Mouse (Mus musculus) left cerebral cortex, adult 11 months (tissue): ENCODE measurements at regions not wholly inside any gene's neighbourhood (a gene's known extent, or its start where the extent isn't known, plus 50 kb on each side); places are given as distances from the start of the nearest gene placed in this dataset.
"Not testable (repeated sequence)": the region's sequence is repeated elsewhere in the genome, so short reads cannot be mapped to it uniquely, and the experiment has no call there.

Experiments
- DNase-seq: peaks from one replicate; pipeline ENCODE4 v3.0.0; 2022; ENCODE audit warnings: low spot score

GRCm38 (mm10) chr14:86315974-86316373 is 825.1 kb downstream of the Diaph3 start:
- DNase-seq = no peak

- no peak for DNase-seq
Measured at GRCm38 (mm10) chr14:86308949-86309543, 832.0 kb downstream of the Diaph3 start.

GRCm38 (mm10) chr14:86307806-86308205 is 833.2 kb downstream of the Diaph3 start:
- no peak for DNase-seq

GRCm38 (mm10) chr14:86301666-86302065 is 839.4 kb downstream of the Diaph3 start:
- DNase-seq = no peak

- DNase-seq = no peak
Measured at GRCm38 (mm10) chr14:86300811-86301210, 840.2 kb downstream of the Diaph3 start.

DNA sequence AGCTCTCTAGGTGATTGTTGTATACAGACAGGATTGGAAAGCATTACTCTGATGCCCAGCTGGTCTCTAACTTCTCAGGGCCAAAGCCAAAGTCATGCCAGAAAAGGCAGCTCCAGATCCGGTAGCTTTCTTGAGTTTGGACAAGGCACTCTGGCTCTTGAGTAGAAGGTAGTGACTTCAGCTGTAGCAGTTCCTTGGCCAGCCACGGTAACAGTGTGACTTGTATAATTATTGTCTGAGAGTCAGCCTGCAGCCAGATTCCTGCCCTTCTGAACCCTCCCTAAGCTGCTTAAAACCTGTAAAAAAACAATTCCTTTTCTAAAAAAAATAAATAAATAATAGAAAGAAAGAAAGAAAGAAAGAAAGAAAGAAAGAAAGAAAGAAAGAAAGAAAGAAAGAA is 843.0 kb downstream of the Diaph3 start:
- DNase-seq = no peak

- DNase-seq = not testable (repeated sequence)
Measured at GRCm38 (mm10) chr14:86294606-86295005, 846.4 kb downstream of the Diaph3 start.

DNA sequence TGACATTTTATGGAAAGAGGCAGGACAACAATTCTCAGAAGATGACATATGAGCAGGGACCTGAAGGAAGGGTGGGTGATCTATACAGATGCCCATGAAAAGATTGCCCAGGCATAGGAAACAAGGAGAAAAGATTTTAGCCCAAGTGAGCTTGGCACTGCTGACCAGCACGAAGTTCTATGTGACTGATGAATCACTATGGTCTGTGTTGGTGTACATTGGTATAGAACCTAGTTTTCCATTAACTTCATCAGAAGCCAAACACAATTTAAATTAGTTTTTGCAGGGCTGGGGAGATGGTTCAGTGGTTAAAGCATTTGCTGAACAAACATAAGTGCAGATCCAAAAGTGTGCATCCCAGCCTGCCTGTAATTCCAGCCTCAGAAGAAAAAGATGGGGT is 847.2 kb downstream of the Diaph3 start:
- DNase-seq = no peak

DNA sequence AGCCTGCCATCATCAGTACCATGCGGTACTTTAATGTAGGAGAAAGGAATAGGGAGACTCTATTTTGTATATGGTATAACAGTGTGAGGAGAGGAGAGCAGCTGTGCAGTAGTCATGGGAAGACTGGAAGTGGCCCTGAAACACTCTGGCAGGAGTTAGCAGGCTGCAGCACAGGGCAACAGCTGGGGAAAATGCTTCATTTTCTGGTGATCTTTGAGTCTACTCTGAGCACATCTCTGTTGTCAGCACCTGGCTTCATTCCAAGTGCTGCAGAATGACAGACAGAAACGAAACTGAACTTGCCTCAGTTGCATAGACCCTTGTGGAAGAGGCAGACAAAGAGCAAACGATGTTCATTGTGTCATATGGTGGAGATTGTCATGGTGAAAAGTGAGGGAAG is 847.7 kb downstream of the Diaph3 start:
- DNase-seq = no peak

DNA sequence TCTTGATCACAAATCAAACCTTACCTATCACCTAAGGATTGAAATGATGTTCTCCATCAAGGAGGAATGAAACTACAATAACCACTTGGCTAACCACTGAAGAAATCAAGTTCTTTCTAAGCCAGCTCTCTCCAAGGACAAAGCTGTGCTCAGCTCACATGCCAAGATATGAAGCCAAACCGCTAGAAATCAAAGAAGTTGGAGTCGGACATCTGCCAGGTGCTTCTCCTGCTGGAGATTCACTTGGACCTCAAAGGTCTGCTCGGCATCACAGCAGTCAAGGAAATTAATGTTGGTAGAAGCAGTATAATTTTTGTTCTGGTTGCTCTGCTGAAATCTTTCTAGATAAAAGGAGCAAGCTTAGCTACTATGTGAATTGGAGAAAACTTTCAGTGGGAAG is 850.5 kb downstream of the Diaph3 start:
- DNase-seq = no peak

- DNase-seq = no peak
Measured at GRCm38 (mm10) chr14:86261640-86262230, 879.3 kb downstream of the Diaph3 start.

GRCm38 (mm10) chr14:86254196-86254595 is 886.8 kb downstream of the Diaph3 start:
- no peak for DNase-seq

GRCm38 (mm10) chr14:86251617-86252016 is 889.4 kb downstream of the Diaph3 start:
- no peak for DNase-seq

GRCm38 (mm10) chr14:86247686-86248085 is 893.3 kb downstream of the Diaph3 start:
- DNase-seq = no peak

DNA sequence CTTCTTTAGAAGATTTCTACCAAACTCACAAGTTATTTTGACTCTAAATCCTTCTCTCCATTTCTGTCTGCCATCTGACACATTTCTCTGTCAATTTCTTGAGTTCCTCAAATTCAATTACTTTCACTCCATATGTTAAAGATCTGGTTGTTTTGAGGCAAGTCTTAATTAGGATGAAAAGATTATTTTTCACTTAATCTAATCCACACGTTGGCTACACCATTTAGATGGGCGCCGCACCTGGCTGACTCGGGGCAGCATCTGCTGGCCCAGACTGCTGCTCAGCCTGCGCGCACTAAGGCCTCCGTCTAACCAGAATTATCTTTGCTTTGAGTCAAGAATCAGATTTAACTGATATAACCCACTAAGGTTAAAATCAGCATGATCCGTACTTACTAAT is 894.3 kb downstream of the Diaph3 start:
- DNase-seq = no peak

DNA sequence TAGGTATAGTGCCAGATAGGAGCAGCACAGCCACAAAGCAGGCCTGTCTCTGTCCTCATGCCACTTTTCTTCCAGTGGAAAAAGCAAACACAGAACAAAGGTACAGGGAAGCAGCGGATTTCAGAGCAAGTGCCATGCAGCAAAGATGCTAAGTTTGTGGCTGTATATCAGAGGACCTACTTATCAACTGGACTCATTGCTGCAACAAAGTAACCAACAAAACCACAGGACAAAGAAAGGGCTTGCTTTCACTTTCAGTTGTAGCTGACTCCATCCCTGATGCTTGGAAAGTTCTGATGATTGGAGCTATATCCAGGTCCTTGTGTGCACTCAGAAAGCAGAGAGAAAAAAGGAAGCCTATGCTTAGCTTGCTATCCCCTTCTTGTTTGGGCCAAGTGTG is 897.4 kb downstream of the Diaph3 start:
- no peak for DNase-seq

DNA sequence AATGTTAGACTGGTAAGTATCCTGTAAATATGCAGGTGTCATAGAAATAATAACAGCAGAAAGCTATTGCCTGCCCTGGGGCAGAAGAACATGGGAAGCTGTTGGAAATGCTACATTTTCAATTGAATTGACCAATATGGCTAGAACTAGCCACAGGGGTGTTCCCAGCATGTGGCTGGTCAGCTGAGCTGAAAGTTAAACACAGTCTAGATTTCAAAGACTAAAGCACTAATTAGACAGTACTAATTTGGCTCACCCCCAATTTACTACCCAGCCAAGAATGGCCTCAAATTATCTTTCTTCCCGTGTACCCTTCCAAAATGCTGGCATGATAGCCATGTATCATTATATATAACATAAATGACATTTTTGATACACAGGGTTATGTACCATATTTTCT is 898.2 kb downstream of the Diaph3 start:
- no peak for DNase-seq

DNA sequence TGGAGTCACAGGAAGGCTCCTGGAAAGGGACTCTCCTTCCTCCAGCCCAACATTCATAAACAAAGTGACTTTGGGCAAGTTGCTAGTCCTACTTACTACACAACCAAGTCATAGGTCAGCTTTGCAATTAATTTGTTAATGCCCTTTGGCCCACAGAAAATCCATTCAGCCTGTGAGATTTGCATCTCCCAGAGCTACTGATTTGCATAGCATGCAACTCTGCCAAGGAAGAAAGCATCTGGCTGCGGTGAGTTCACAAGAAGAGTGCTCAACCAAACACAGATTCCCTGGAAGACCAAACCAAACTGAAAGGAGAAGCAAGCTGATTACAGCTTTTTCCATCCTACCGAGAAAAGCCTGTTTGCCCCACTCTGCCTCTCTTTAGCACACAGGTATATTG is 901.9 kb downstream of the Diaph3 start:
- DNase-seq = no peak

GRCm38 (mm10) chr14:86233305-86233704 is 907.7 kb downstream of the Diaph3 start:
- no peak for DNase-seq

- DNase-seq = no peak
Measured at GRCm38 (mm10) chr14:86230609-86231008, 910.4 kb downstream of the Diaph3 start.

DNA sequence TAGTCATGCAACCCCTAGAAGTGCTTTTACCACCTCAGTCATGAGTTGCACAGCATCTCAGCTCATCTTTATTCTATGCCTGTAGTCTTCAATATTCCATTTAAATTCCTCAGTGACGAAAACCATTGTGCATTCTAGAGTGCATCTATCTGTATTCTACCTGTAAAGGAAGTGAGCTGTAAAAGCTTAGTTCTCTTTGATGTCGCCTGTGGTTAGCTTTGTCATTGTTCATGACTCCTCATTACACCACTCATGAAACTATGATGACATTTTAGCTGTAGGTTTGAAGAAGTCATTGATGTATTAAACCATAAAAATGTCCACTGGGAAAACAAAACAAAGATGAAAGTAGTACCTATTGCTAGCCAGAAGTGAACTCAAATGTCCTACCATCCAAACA is 911.3 kb downstream of the Diaph3 start:
- DNase-seq = no peak

DNA sequence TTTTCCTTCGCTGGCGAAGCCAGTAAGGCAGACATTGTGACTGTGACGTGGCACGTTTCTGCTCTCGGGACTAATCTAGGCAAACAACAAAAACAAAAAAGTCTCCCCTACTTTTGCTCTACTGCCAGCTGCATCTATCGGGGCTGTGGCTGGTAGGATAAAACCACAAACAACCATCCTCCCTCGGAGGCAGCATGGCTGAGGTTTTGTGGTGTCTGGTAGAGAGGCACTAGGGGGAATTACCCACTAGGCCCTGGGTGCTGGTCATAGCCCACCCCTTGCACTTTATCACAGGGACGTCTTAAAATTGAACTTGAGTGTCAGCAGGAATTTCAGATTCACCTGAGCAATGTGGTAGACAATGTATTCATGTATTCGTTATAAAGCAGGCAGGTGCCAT is 925.3 kb downstream of the Diaph3 start:
- DNase-seq = no peak

- no peak for DNase-seq
Measured at GRCm38 (mm10) chr14:86211654-86212053, 929.4 kb downstream of the Diaph3 start.

DNA sequence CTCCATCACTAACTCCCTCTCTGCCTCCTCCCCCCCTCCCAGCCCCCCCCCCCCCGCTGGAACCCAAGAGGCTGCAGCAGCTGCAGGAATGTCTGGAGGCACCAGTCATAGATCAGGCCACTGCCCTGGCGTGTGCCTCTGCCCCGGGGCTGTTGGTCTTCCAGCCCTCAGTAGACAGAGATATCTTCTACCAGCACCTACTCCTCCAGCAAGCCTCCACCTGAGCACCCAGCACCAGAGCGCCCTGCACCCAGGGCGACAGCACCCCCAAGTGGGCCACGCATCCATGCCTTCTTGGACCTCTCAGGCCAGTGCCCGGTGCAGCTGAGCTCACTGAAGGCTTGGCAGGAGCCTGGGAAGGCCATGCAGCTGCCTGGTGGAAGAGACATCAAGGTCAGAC is 936.5 kb downstream of the Diaph3 start:
- no peak for DNase-seq
